Mouse (Mus musculus) liver, embryonic 13.5 days (tissue): ENCODE results near the gene Cstf3. TPM values are rescaled to one million over a fixed set of nuclear protein-coding genes. Genes with fewer than 3 reads are reported as not detected.
A peak's percentile ranks its signal among the peaks of the same experiment; 100 is the strongest.

Source experiments
- ATAC-seq: fragments of 200-750 bp; cut with Nextera tagmentation; 2 replicates; pipeline ENCODE4 v1.8.0; 2017; ENCODE audit warnings: low read depth, mild to moderate bottlenecking, moderate number of reproducible peaks, moderate library complexity
- DNase-seq: peaks from one replicate; pipeline ENCODE4 v3.0.0; 2022
- H3K27ac ChIP-seq: fragments of 300-500 bp; sonication (generic); 2 replicates; pipeline ENCODE4 v1.5.1; 2015; ENCODE audit warnings: moderate library complexity, mild to moderate bottlenecking, inconsistent platforms
- H3K27me3 ChIP-seq: fragments of 300-500 bp; sonication (generic); 2 replicates; pipeline ENCODE4 v1.6.1; 2015; ENCODE audit warnings: mild to moderate bottlenecking, inconsistent platforms
- H3K36me3 ChIP-seq: fragments of 300-500 bp; sonication (generic); 2 replicates; pipeline ENCODE4 v1.6.1; 2015; ENCODE audit warnings: mild to moderate bottlenecking, inconsistent platforms
- H3K4me1 ChIP-seq: fragments of 300-500 bp; sonication (generic); replicated peaks from 2 replicates; pipeline ENCODE4 v1.6.1; 2015; ENCODE audit warnings: inconsistent platforms
- H3K4me2 ChIP-seq: fragments of 300-500 bp; sonication (generic); 2 replicates; pipeline ENCODE4 v1.6.1; 2015; ENCODE audit warnings: inconsistent platforms, mild to moderate bottlenecking, moderate library complexity
- H3K4me3 ChIP-seq: fragments of 300-500 bp; sonication (generic); replicated peaks from 2 replicates; pipeline ENCODE4 v1.5.1; 2015; ENCODE audit warnings: mild to moderate bottlenecking, inconsistent platforms
- H3K9ac ChIP-seq: fragments of 300-500 bp; sonication (generic); 2 replicates; pipeline ENCODE4 v1.6.1; 2015; ENCODE audit warnings: mild to moderate bottlenecking, inconsistent platforms
- H3K9me3 ChIP-seq: fragments of 300-500 bp; sonication (generic); replicated peaks from 2 replicates; pipeline ENCODE4 v1.6.1; 2016; ENCODE audit warnings: inconsistent platforms
- WGBS: fragments of 180-500 bp; shearing (Covaris S2); methylation state at CpG from one replicate; pipeline ENCODE4 v1.1.7; 2015; ENCODE audit not compliant: insufficient replicate concordance; 5-methylcytosine and 5-hydroxymethylcytosine counted together
- polyA plus RNA-seq: library from polyadenylated mRNA; unstranded; fragments of >200 nt; fragmentation: Nextera tagmentation; extraction: Ambion mirVana; gene quantifications from 2 replicates; pipeline ENCODE4 v1.2.1, GENCODE M21; 2015

Cstf3 gene
- polyA plus RNA-seq, 1 experiment from 2014 or later, result 31.0 TPM

DNA sequence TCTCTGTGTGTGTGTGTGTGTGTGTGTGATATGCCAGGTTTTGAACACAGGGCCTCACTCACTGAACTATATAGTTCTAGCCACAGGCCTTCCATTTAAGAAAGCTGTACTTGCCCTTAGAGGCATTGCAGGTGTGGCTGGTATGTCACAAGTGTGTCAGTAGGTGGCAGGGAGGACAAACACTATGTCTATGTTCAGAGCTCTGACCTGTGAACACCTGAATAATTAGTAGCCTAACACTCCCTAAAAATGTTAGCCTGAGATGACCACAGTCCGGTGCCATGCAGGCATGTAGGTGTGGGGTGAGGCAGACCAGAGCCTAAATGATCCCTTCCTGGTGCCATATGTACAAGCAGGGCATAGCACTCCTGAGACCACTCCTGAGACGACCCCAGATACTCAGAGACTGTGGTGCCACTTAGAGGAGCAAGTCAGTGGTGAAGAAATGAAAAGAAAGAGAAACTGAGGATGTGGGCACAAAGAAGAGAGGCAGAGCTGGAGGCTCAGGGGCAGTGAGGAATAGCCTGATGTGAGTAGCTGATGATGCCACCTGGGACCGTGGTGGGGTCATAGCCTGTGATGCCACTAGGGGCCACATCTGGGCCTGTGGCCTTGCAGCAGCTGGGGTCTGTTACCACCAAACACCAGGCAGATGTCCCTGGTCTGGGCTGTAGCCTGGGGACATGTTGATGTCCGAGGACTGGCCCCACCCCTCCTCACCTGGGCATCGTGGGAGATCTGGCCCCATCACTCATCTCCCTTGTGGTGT is 11.3 kb upstream of the Cstf3 start:
- H3K9me3 ChIP-seq, result no peaks in the 10 kb centered on the region
- H3K4me1 ChIP-seq, result peaks cover 10% of the 10 kb centered on the region
- no peak overlapping the region for H3K27ac ChIP-seq
- 69% methylated on average over 5 of the region's 5 CpGs for whole genome bisulfite sequencing
- H3K27me3 ChIP-seq, result no peaks in the 10 kb centered on the region
- DNase-seq (no peak), ATAC-seq (no peak)
- H3K4me2 ChIP-seq, result no peak overlapping the region
- H3K4me3 ChIP-seq, result no peak overlapping the region
- H3K9ac ChIP-seq, result no peak overlapping the region
- no peaks in the 10 kb centered on the region for H3K36me3 ChIP-seq

DNA sequence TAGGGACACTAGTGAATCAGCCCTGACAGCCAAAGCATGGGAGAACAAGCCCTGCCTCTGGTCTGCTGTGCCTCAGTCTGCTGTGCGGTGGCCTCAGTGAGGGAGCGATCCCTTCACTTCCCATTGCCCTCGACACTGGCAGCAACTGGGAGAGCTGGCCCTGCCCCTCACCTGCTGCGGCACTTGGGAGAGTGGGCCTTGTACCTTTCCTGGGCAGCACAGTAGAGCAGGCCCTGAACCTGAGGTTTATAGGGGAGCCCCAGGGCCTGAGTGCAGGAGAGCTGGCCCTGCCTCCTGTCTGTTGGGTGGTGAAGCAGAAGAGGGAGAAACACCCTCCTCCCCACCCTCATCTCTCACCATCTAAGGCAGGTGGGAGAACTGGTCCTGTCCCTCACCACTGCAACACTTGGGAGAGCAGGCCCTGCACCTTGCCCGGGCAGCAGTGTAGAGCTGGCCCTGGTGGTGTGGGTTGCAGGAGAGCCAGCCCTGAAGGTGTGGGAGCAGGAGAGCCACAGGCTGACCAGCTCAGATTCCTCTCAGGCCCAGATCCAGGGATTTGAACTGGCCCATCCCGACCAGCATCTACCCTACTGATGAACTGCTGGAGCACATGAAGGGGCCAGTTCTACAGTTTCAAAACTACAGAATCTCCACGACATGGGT is 10.4 kb upstream of the Cstf3 start:
- Histone ChIP-seq H3K4me3 (no peak overlapping the region), H3K9ac (no peak overlapping the region), H3K27me3 (no peaks in the 10 kb centered on the region), H3K27ac (no peak overlapping the region), H3K36me3 (no peaks in the 10 kb centered on the region), H3K9me3 (no peaks in the 10 kb centered on the region), H3K4me1 (peaks cover 10% of the 10 kb centered on the region), H3K4me2 (no peak overlapping the region)
- DNase-seq (no peak), ATAC-seq (no peak)
- WGBS, result 67% methylated on average over 7 of the region's 7 CpGs

DNA sequence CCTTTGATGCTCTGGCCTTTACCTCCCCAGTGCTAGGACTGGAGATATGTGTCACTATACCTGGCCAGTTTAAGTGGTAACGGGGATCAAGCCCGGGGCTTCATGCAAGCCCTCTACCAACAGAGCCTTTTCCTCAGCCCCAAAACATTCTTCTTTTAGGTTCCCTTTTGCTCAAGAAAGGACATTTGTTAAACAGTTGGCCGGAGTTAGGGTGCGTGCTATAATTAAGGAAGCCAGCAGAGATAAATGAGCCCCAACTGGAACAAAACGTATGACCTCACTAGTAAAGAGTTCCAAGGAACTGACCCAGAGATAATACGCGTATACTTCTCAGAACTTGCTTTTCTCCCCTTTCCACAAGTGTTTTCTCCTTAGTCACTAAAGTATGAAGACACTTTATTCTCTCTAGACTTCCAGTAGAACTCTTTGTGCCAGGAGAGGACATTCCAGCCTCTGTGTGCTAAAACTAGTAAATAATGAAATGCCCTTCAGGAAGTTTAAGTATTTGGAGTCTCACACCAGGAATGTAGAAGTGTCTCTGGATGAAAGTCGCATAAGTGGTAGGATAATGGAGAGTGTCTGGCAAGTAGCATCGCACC is 8.9 kb upstream of the Cstf3 start:
- no peak for ATAC-seq
- no peaks in the 10 kb centered on the region for H3K9me3 ChIP-seq
- H3K4me3 ChIP-seq, result no peak overlapping the region
- peaks cover 10% of the 10 kb centered on the region for H3K4me1 ChIP-seq
- H3K36me3 ChIP-seq, result no peaks in the 10 kb centered on the region
- H3K9ac ChIP-seq, result no peak overlapping the region
- H3K27me3 ChIP-seq, result no peaks in the 10 kb centered on the region
- no peak overlapping the region for H3K27ac ChIP-seq
- H3K4me2 ChIP-seq, result no peak overlapping the region
- DNase-seq, result no peak
- WGBS, result 69% methylated on average over 9 of the region's 9 CpGs

DNA sequence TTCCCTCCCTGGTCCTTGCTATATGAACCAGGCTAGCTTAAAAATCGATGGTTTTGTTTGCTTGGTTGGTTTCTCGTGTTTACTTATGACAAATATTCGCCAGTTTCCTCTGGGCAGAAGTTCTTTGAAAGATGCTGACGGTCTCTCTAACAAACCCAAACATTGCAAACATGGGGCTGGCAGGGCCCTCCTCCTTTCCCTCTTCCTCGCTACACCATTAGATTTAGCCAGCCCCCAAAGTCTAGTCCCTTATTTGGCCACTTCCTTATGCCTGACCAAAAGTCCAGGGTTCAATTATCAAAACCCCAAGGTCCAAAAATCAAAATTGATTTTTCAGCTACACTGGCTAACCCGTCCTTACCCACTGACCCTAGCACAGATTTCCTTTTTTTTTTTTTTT is 7.3 kb upstream of the Cstf3 start:
- H3K27me3 ChIP-seq, result no peaks in the 10 kb centered on the region
- H3K9me3 ChIP-seq, result no peaks in the 10 kb centered on the region
- DNase-seq (no peak), ATAC-seq (no peak)
- no peak overlapping the region for H3K27ac ChIP-seq
- 50% methylated on average over 6 of the region's 6 CpGs for WGBS
- no peaks in the 10 kb centered on the region for H3K36me3 ChIP-seq
- no peak overlapping the region for H3K4me3 ChIP-seq
- no peak overlapping the region for H3K9ac ChIP-seq
- no peak overlapping the region for H3K4me2 ChIP-seq
- peaks cover 8% of the 10 kb centered on the region for H3K4me1 ChIP-seq

DNA sequence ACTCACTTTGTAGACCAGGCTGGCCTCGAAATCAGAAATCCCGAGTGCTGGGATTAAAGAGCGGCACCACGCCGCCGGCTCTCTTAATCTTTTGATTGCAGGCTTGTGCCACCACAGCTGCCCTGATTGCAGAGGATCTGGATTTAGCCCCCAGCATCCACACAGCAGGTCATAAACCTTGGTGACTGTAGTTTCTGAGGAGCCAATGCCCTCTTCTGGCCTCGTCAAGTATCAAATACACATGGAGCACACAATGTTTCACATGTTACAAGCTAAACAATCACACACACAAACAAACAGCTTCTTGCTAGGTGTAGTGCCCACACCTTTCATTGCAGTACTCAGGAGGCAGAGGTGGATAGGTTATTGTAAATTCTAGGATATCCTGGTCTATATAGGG is 6.1 kb upstream of the Cstf3 start:
- H3K27me3 ChIP-seq, result no peaks in the 10 kb centered on the region
- no peak for ATAC-seq
- H3K9ac ChIP-seq, result no peak overlapping the region
- H3K36me3 ChIP-seq, result no peaks in the 10 kb centered on the region
- WGBS, result 61% methylated on average over 7 of the region's 7 CpGs
- H3K9me3 ChIP-seq, result no peaks in the 10 kb centered on the region
- no peak overlapping the region for H3K27ac ChIP-seq
- no peak overlapping the region for H3K4me3 ChIP-seq
- DNase-seq, result no peak
- H3K4me1 ChIP-seq, result peaks cover 10% of the 10 kb centered on the region
- H3K4me2 ChIP-seq, result no peak overlapping the region

DNA sequence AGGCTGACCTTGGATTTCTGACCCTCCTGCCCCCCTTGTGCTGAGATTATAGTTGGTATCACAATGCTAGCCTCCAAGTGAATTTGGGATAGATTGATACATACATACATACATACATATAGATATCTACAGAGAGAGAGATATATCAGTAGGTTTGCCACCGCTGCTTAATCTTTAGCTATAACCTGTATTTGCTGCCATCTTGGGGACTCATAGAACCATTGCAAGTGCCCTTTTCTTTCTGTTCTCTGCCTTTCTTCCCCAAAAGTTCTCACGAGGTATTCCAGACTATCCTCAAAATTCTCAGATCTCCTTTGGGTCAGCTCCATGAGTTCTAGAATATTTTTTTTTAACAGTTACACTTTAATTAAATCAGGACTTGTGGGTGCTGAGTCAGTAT is 4.7 kb upstream of the Cstf3 start:
- Histone ChIP-seq H3K9ac (no peak overlapping the region), H3K36me3 (no peaks in the 10 kb centered on the region), H3K4me3 (no peak overlapping the region), H3K27me3 (no peaks in the 10 kb centered on the region), H3K4me2 (no peak overlapping the region), H3K4me1 (peaks cover 15% of the 10 kb centered on the region), H3K9me3 (no peaks in the 10 kb centered on the region), H3K27ac (no peak overlapping the region)
- ATAC-seq (no peak), DNase-seq (no peak)
- WGBS, result 23% methylated on average over 2 of the region's 2 CpGs

DNA sequence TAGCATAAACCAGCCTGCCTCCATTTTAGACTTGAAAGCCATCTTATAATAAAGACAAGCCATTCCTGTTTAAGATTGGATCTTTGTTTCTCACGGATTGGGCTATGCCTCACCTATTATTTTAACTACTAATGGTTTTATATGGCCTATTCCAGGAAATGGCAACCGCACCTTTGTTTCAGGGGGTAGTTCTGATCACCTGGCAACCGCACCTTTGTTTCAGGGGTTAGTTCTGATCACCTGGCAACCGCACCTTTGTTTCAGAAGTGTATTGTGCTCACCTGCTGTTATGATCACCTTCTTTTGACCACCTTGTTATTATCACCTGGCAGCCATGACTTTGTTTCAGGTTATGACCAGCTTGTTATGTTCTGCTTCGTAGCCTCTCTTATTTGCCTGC is 1.8 kb upstream of the Cstf3 start:
- peaks cover 27% of the 10 kb centered on the region for H3K4me1 ChIP-seq
- H3K36me3 ChIP-seq, result 0 out of 2 replicates have a peak, but pooled peaks cover 5% of the 10 kb centered on the region
- H3K9me3 ChIP-seq, result no peaks in the 10 kb centered on the region
- DNase-seq, result no peak
- 0 out of 2 replicates have a peak overlapping the region, but pooled peaks have one; percentile 81 for H3K4me2 ChIP-seq
- no peak overlapping the region for H3K4me3 ChIP-seq
- no peak overlapping the region for H3K9ac ChIP-seq
- H3K27me3 ChIP-seq, result no peaks in the 10 kb centered on the region
- no peak for ATAC-seq
- H3K27ac ChIP-seq, result no peak overlapping the region
- WGBS, result 79% methylated on average over 5 of the region's 5 CpGs

DNA sequence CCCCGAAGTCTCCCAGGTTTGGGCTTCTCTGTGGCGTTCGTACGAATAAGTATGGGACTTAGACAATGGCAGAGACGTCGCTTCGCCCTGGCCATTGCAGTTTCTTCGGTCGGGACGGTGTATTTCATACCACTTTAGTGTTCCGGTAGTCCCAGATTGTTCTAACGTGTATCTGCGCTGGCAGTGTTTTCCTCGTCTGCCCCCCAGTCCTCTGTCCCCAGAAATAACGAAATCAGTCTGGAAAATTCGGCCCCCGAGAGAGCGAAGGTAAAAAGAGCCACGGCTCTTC is 450 bp downstream of the Cstf3 start:
- no peak for ATAC-seq

DNA sequence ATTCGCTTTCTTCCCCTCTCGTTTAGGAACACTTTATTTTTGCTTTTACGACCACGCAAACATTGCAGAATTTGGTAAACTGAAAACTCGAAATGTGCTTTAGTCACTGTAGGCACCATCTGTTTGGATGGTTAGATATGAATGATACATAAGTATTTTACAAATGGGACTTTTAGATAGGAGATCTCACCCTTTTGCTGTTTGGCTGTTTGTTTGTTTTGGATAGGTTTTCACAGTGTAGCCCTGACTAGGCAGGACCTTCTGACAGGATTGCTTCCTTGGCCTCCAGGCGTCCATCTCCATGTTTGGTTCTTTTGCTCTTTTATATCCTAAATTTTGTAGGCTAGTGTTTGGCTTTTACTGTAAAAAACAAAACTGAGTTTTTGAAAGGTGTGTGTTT is 818 bp downstream of the Cstf3 start:
- Histone ChIP-seq H3K9me3 (no peaks in the 10 kb centered on the region), H3K9ac (peak overlapping the region; percentile 93), H3K4me3 (peak overlapping the region; percentile 97), H3K4me1 (peaks cover 39% of the 10 kb centered on the region), H3K36me3 (peaks cover 7% of the 10 kb centered on the region; the same call in 1 of the 2 replicates), H3K4me2 (peak overlapping the region; percentile 81), H3K27me3 (no peaks in the 10 kb centered on the region), H3K27ac (peak overlapping the region; percentile 92)
- DNase-seq (no peak), ATAC-seq (no peak)
- WGBS, result 0% methylated on average over 6 of the region's 6 CpGs

More for the DNA sequence above, 450 bp downstream of the Cstf3 start:
- no peak for DNase-seq
- under 1% methylated on average over 19 of the region's 19 CpGs for WGBS
- Histone ChIP-seq H3K9ac (peak overlapping the region; percentile 93), H3K9me3 (no peaks in the 10 kb centered on the region), H3K4me1 (peaks cover 39% of the 10 kb centered on the region), H3K4me2 (peak overlapping the region; percentile 81), H3K27me3 (no peaks in the 10 kb centered on the region), H3K36me3 (peaks cover 7% of the 10 kb centered on the region; the same call in 1 of the 2 replicates), H3K4me3 (peak overlapping the region; percentile 97), H3K27ac (peak overlapping the region; percentile 92)

DNA sequence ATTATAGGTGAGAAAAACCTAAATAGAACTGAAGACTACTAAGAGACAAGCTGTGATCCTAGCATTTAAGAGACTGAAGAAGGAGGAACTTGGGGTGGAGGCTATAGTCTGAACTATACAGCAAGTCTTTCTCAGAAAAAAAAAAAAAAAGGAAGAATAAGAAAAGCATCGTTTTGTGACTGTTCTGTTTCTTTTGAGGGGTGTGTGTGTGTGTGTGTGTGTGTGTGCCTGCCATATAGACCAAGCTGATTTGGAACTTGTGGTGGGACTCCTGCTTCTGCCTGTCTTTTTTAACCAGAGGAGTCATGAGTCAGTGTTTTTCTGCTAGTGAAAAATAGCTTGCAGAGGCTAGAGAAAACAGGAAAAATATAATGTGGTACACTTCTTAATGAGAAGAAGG is 4.7 kb downstream of the Cstf3 start:
- DNase-seq (no peak), ATAC-seq (no peak)
- peaks cover 7% of the 10 kb centered on the region; the same call in 1 of the 2 replicates for H3K36me3 ChIP-seq
- H3K27ac ChIP-seq, result no peak overlapping the region
- WGBS, result 17% methylated on average over 1 of the region's 1 CpGs
- H3K4me2 ChIP-seq, result no peak overlapping the region
- H3K4me3 ChIP-seq, result no peak overlapping the region
- no peaks in the 10 kb centered on the region for H3K9me3 ChIP-seq
- H3K4me1 ChIP-seq, result peaks cover 30% of the 10 kb centered on the region
- no peaks in the 10 kb centered on the region for H3K27me3 ChIP-seq
- no peak overlapping the region for H3K9ac ChIP-seq

DNA sequence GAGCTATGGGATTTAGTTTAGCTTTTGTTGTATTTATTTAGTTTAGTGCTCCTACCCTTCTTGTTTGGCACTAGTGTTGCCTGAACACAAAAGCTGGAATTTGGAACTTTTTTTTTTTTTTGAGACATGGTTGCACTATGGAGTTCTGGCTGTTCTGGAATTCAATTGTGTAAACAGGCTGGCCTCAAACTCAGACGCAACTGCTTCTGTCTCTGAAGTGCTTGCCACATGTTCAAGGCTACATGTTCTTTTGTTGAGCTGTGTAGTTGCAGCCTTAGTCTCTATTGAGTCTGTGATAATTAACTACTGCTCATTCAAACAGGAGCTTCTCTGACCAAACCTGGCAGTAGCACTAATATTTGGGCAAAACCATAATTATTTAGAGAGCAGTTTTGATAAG is 13.1 kb downstream of the Cstf3 start:
- ATAC-seq (no peak), DNase-seq (no peak)
- Histone ChIP-seq H3K27ac (no peak overlapping the region), H3K36me3 (peaks cover 11% of the 10 kb centered on the region; the same call in 1 of the 2 replicates), H3K9me3 (no peaks in the 10 kb centered on the region), H3K4me3 (no peak overlapping the region), H3K4me2 (no peak overlapping the region), H3K4me1 (no peaks in the 10 kb centered on the region; the same call in 1 of the 2 replicates), H3K27me3 (no peaks in the 10 kb centered on the region), H3K9ac (no peak overlapping the region)
- WGBS, result 72% methylated on average over 1 of the region's 1 CpGs
